Mouse (Mus musculus): ENCODE measurements around the gene Adamtsl3. TPM values are rescaled to one million over a fixed set of nuclear protein-coding genes. Genes with fewer than 3 reads are reported as not detected.

Adamtsl3 gene
- polyA plus RNA-seq (2015; fragmentation: Nextera tagmentation; extraction: Ambion mirVana): 0.55 and 1.1 TPM in 2 replicates

DNA sequence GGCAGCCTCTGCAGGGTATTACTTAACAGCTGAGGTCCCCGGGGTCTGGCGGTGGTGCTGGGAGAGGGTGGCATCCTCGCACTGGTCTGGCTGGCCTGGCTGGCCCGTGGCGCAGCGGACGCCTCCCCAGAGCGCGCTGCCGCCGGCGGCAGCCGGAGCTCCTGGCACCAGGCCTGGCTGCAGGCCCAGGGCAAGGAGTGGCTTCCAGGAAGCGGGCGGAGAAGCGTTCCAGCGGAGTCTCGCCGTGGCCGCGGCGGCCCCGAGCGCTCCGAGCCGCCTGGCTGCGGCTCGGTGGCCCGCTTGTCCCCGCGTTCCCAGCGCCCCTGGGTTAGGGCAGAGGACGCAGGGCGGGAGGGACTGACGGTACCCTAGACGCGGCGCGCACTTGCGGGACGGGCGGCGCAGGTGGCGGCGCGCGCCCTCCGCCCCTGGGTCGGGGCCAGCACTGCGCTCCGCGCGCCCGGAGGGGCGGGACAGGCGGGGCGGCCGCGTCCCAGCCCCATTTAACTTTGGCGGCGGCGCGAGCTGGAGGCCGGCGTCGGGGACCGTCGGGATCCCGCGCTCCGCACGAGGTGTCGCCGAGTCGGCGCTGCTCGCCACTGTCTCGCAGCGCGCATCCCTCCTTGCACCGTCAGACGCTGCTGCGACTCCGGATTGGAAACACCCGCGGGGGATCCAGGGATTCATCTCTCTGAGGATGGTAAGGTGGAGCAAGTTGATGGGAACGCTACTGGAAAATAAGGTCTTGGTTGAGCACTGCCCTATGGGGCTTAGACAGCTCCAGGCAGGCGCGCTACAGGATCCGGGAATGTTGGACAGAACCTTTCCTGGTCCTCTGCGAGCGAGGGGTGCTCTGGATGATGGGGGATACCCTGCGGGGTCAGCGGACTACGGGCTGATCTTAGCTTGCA lies at the start of gene Adamtsl3:
TSS of gene Adamtsl3 (plus strand) at position 484 of the 911 bp plus-strand sequence.
- H3K4me1 ChIP-seq: peaks cover 13% of the 10 kb centered on the region
- H3K9me3 ChIP-seq: no peaks in the 10 kb centered on the region
- peak; percentile 65 for ATAC-seq (replicated peaks)
- WGBS: under 1% methylated on average over 95 of the region's 95 CpGs
- peak within 1 kb of the TSS; percentile 12; the same call in 1 of the 2 replicates for H3K9ac ChIP-seq
- H3K4me3 ChIP-seq: peak within 1 kb of the TSS; percentile 48
- peak within 1 kb of the TSS; percentile 83 for H3K4me2 ChIP-seq
- H3K36me3 ChIP-seq (replicated peaks): no peaks in the 10 kb centered on the region
- peaks cover 49% of the 10 kb centered on the region for H3K27me3 ChIP-seq (replicated peaks)
- no peak within 1 kb of the TSS for H3K27ac ChIP-seq

DNA sequence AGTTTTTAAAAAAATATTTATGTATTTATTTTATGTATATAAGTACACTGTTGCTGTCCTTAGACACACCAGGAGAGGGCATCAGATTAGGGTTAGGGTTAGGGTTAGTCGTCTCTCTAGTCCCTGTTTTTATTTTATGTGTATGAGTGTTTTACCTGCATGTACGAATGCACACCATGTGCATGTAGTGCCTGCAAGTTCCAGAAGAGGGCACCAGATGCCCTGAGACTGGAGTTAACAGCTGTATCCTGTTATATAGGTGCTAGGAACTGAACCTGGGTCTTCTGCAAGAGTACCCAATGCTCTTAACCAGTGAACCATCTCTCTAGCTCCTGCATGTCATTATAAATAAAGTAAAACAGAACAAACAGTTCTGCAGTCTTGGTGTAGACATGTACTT lies 48.3 kb upstream of the Adamtsl3 start:
- Histone ChIP-seq H3K27me3 (replicated peaks) (no peaks in the 10 kb centered on the region), H3K9me3 (no peaks in the 10 kb centered on the region), H3K4me2 (no peak overlapping the region), H3K27ac (no peak overlapping the region), H3K4me3 (no peak overlapping the region), H3K4me1 (no peaks in the 10 kb centered on the region), H3K9ac (no peak overlapping the region), H3K36me3 (replicated peaks) (no peaks in the 10 kb centered on the region)
- no peak for ATAC-seq (replicated peaks)
- WGBS: 91% methylated on average over 2 of the region's 2 CpGs

DNA sequence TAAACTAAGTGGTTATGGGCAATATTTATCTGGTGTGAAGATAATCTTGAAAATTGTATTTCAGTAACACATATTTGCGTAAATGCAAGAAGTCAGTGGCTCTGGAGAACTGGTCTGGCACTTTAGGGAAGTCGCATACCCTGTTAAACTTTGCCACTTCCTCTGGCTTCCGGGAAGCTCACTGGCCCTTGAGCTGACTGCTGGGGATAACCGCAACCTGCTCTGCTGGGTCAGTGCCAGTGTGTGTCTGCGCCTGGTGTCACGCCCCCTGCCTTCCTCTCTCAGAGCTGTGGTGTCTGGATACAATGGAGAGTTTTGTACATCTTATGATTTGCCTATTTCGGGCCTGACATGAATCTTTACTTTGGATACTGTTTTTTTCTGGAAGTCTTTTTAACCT lies 42.1 kb upstream of the Adamtsl3 start:
- no peaks in the 10 kb centered on the region for H3K27me3 ChIP-seq (replicated peaks)
- no peaks in the 10 kb centered on the region for H3K36me3 ChIP-seq (replicated peaks)
- no peaks in the 10 kb centered on the region for H3K9me3 ChIP-seq
- no peak overlapping the region for H3K4me2 ChIP-seq
- H3K4me3 ChIP-seq: no peak overlapping the region
- H3K9ac ChIP-seq: no peak overlapping the region
- no peaks in the 10 kb centered on the region for H3K4me1 ChIP-seq
- H3K27ac ChIP-seq: no peak overlapping the region
- no peak for ATAC-seq (replicated peaks)
- 86% methylated on average over 7 of the region's 7 CpGs for WGBS

DNA sequence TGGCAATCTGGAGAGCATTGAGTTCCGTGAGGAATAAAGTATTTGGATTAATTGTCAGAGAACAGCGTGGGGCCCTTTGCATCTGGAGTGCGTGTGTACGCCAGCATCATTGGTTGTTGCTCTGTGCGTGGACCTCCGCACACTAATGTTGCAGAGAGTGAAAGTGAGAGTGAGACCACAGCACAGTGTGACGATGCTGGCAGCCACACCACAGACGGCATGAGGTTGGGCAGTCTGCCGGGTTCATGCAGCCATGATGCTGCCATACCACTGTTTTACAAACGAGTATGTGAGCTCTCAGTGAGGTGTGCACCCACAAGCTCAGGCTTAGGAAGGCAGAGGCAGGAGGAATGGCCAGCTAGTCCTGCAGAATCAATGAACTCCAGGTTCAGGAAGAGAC lies 41.4 kb upstream of the Adamtsl3 start:
- Histone ChIP-seq H3K27me3 (replicated peaks) (no peaks in the 10 kb centered on the region), H3K9me3 (no peaks in the 10 kb centered on the region), H3K4me3 (no peak overlapping the region), H3K27ac (no peak overlapping the region), H3K4me2 (no peak overlapping the region), H3K9ac (no peak overlapping the region), H3K36me3 (replicated peaks) (no peaks in the 10 kb centered on the region), H3K4me1 (no peaks in the 10 kb centered on the region)
- ATAC-seq (replicated peaks): no peak
- 70% methylated on average over 10 of the region's 10 CpGs for WGBS

DNA sequence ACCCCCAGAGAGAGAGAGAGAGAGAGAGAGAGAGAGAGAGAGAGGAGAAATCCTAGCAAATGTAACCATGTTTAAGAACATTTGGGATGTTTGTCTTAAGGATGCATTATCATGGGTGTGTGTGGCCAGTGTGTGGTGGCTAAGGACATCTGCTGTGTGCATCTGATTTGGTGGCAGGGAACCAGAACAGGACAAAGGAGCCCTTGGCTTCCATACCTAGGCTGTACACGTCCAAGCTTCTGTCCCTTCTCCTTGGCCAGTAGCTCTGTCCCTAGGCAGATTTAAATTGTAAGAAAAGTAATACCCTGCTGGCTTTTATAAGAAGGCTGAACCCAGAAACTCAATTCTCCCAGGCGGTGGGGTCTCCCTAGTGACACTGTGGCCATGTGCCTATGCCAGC lies 40.9 kb upstream of the Adamtsl3 start:
- Histone ChIP-seq H3K27ac (no peak overlapping the region), H3K36me3 (replicated peaks) (no peaks in the 10 kb centered on the region)

DNA sequence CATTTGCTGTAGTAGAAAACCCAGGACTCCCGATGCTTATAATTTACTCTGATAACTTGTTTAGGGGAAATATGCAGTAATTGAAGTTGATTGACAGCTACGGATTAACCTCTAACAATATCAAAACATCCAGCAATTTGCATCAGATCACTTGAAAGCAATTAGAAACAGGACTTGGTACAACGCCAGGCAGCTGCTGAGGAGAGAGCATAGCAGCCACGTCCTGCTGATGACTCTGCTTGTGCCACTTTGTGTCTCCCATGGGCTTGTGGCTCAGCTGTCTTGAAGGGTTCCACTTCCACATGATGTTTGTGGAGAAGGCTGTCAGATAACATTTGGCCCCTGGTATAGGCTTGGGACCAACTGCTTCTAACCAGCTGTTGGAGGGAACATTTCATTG lies 27.1 kb upstream of the Adamtsl3 start:
- ATAC-seq (replicated peaks): no peak
- H3K9ac ChIP-seq: no peak overlapping the region
- no peak overlapping the region for H3K4me3 ChIP-seq
- no peak overlapping the region for H3K4me2 ChIP-seq
- H3K27me3 ChIP-seq (replicated peaks): no peaks in the 10 kb centered on the region
- no peaks in the 10 kb centered on the region for H3K4me1 ChIP-seq
- WGBS: 57% methylated on average over 4 of the region's 4 CpGs
- H3K9me3 ChIP-seq: no peaks in the 10 kb centered on the region
- no peaks in the 10 kb centered on the region for H3K36me3 ChIP-seq (replicated peaks)
- H3K27ac ChIP-seq: no peak overlapping the region

More for the DNA sequence above, 40.9 kb upstream of the Adamtsl3 start:
- Histone ChIP-seq H3K9me3 (no peaks in the 10 kb centered on the region), H3K4me1 (no peaks in the 10 kb centered on the region), H3K4me2 (no peak overlapping the region), H3K9ac (no peak overlapping the region), H3K4me3 (no peak overlapping the region), H3K27me3 (replicated peaks) (no peaks in the 10 kb centered on the region)
- 63% methylated on average over 2 of the region's 2 CpGs for WGBS
- ATAC-seq (replicated peaks): no peak

DNA sequence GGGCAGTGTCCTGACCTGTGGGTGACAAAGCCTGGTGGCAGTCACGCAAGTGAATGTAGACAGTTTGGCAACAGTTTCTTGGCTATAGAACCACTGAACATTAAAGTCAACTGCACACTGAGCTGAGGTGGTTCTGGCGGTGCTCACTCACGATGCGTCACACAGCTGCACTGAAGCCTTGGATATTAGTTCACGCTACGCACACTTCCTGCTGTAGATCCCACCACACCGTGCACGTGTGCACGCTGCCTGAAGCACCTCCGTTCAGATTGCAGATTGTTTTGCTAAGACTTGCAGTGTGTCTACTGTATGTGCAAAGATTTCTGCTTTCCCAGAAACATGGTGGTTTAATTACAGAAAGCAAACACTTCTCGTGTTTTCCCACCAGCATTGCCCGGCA lies 17.0 kb upstream of the Adamtsl3 start:
- H3K36me3 ChIP-seq (replicated peaks): no peaks in the 10 kb centered on the region
- no peak overlapping the region for H3K4me2 ChIP-seq
- no peak overlapping the region for H3K9ac ChIP-seq
- no peaks in the 10 kb centered on the region for H3K27me3 ChIP-seq (replicated peaks)
- no peak for ATAC-seq (replicated peaks)
- no peak overlapping the region for H3K4me3 ChIP-seq
- H3K27ac ChIP-seq: no peak overlapping the region
- H3K9me3 ChIP-seq: no peaks in the 10 kb centered on the region
- H3K4me1 ChIP-seq: no peaks in the 10 kb centered on the region
- 87% methylated on average over 12 of the region's 12 CpGs for WGBS

DNA sequence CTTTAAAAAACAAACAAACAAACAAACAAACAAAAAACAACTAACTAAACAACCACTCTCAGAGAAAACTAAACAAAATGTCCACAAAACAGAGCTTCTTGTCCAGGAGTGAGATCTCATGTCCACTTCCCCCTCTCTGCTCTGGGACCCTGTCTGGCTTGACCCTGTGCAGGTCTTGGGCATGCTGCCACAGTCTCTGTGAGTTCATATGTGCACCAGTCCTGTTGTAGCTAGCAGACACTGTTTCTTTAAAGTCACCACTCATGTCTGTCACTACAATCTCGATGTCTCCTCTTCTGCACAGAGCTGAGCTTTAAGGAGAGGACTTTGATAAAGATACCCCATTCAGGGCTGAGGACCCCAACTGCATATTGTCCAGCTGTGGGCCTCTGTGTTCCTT lies 8.9 kb upstream of the Adamtsl3 start:
- no peaks in the 10 kb centered on the region for H3K27me3 ChIP-seq (replicated peaks)
- ATAC-seq (replicated peaks): no peak
- H3K9ac ChIP-seq: no peak overlapping the region
- no peaks in the 10 kb centered on the region for H3K4me1 ChIP-seq
- no peaks in the 10 kb centered on the region for H3K9me3 ChIP-seq
- H3K4me2 ChIP-seq: no peak overlapping the region
- H3K4me3 ChIP-seq: no peak overlapping the region
- H3K36me3 ChIP-seq (replicated peaks): no peaks in the 10 kb centered on the region
- 65% methylated on average over 1 of the region's 1 CpGs for WGBS
- H3K27ac ChIP-seq: no peak overlapping the region

DNA sequence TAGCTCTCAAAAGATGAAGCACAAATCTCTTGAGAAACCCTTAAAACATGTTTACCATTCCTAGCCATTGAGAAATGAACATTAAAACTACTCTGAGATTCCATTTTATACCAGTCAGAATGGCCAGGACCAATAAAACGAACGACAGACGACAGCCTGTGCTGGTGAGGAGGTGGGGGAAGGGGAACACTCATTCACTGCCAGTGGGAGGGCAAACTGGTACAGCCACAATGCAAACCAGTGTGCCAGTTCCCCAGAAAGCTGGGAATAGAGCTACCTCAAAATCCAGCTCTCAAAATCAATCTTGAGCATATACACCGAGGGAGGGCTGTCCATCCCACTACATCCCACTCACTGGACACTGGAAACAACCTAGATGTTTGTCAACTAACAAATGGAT lies 8.3 kb upstream of the Adamtsl3 start:
- WGBS: 68% methylated on average over 4 of the region's 4 CpGs
- H3K27ac ChIP-seq: no peak overlapping the region
- H3K27me3 ChIP-seq (replicated peaks): no peaks in the 10 kb centered on the region
- no peaks in the 10 kb centered on the region for H3K4me1 ChIP-seq
- no peak for ATAC-seq (replicated peaks)
- H3K4me2 ChIP-seq: no peak overlapping the region
- H3K36me3 ChIP-seq (replicated peaks): no peaks in the 10 kb centered on the region
- H3K9ac ChIP-seq: no peak overlapping the region
- no peaks in the 10 kb centered on the region for H3K9me3 ChIP-seq
- H3K4me3 ChIP-seq: no peak overlapping the region

DNA sequence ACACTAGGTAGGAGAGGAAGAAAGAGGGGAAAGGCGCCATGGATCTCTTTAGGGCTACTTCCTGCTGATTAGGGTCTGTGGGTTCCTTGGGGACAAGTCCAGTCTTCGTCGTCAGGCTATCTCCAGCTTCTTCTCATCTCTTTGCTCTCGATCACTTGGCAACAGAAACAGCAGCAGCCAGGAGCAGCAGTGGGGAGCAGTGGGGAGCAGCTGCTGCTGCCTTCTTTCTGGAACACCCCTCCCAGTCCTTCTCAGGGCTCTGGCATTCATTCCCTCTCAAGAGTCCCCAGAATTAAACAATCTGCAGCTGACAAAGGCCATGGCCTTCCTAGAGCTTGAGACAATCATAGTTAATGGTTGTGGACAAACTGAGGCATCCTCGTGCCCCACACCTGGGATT lies 7.6 kb upstream of the Adamtsl3 start:
- no peak for ATAC-seq (replicated peaks)
- Histone ChIP-seq H3K4me3 (no peak overlapping the region), H3K4me1 (no peaks in the 10 kb centered on the region), H3K9ac (no peak overlapping the region), H3K9me3 (no peaks in the 10 kb centered on the region), H3K27me3 (replicated peaks) (no peaks in the 10 kb centered on the region), H3K4me2 (no peak overlapping the region), H3K36me3 (replicated peaks) (no peaks in the 10 kb centered on the region), H3K27ac (no peak overlapping the region)
- WGBS: 56% methylated on average over 5 of the region's 5 CpGs

DNA sequence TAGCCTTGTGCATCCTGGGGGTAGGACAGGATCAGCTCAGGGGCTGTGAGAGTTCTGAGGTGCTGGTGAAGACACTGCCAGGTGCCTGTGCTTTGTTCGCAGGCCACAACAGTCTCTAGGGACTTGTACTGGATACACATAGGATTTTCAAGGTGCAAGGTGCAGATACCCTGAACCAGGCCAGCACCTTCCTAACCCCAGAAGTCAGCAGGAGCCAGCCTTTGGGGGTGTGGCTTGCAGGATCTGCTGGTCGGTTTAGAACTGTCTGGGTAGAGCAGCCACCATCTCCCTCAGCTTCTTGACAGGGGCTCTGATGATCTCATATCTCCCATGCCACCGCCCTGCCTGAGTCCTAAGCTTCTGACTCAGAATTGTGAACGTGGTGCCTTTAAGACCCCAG lies 5.7 kb upstream of the Adamtsl3 start:
- Histone ChIP-seq H3K27me3 (replicated peaks) (peaks cover 16% of the 10 kb centered on the region), H3K27ac (no peak overlapping the region), H3K9ac (no peak overlapping the region), H3K4me3 (no peak overlapping the region), H3K9me3 (no peaks in the 10 kb centered on the region), H3K4me2 (no peak overlapping the region), H3K36me3 (replicated peaks) (no peaks in the 10 kb centered on the region), H3K4me1 (no peaks in the 10 kb centered on the region)
- ATAC-seq (replicated peaks): no peak
- WGBS: 66% methylated on average over 4 of the region's 4 CpGs

DNA sequence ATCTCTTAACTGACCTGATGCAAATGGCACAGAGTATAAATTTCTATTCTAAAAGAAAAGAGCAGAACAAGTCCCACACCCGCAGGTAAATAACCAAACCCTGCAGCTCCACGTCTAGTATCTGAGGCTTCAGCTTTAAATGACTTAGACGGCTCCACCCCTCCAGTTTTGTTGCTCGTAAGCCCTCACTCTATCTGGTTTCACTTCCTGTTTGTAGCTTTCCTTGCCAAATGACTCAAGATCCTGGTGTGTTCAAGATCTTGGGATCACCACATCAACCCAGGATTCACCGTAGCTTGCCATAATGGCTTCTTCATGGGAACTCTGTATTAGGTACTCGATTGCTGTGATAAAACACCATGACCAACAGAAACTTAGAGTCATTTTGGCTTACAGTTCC lies 4.6 kb upstream of the Adamtsl3 start:
- Histone ChIP-seq H3K36me3 (replicated peaks) (no peaks in the 10 kb centered on the region), H3K27ac (no peak overlapping the region), H3K4me1 (peaks cover 8% of the 10 kb centered on the region), H3K4me3 (no peak overlapping the region), H3K4me2 (no peak overlapping the region), H3K27me3 (replicated peaks) (peaks cover 25% of the 10 kb centered on the region), H3K9me3 (no peaks in the 10 kb centered on the region), H3K9ac (no peak overlapping the region)
- 83% methylated on average over 6 of the region's 6 CpGs for WGBS
- ATAC-seq (replicated peaks): no peak

DNA sequence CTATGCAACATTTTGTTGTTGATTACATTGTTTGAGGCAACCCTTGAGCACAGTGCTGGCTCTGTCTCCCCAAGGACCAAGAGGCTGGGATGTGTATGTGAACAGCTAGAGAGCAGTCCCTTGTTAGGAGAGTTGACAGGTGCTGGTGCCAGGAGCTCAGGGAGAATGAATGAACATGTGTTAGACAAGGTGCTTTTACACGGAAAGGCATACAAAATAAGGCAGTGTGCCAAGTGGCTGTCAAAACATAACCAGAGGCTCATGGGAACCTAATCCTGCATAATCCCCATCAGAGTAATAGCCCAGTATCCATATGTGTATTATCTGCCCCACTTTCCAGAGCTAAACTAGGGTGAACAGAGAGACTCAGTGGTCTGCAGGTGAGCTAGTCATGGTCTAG lies 1.5 kb upstream of the Adamtsl3 start:
- Histone ChIP-seq H3K27me3 (replicated peaks) (peaks cover 49% of the 10 kb centered on the region), H3K4me3 (no peak overlapping the region), H3K36me3 (replicated peaks) (no peaks in the 10 kb centered on the region), H3K4me2 (no peak overlapping the region), H3K9me3 (no peaks in the 10 kb centered on the region), H3K9ac (no peak overlapping the region), H3K4me1 (peaks cover 13% of the 10 kb centered on the region), H3K27ac (no peak overlapping the region)
- ATAC-seq (replicated peaks): no peak
- 32% methylated on average over 1 of the region's 1 CpGs for WGBS

Data from midbrain, embryonic 15.5 days (tissue).